9 mouse cellular contexts compared by ENCODE assay signal in the genomic region with DNA sequence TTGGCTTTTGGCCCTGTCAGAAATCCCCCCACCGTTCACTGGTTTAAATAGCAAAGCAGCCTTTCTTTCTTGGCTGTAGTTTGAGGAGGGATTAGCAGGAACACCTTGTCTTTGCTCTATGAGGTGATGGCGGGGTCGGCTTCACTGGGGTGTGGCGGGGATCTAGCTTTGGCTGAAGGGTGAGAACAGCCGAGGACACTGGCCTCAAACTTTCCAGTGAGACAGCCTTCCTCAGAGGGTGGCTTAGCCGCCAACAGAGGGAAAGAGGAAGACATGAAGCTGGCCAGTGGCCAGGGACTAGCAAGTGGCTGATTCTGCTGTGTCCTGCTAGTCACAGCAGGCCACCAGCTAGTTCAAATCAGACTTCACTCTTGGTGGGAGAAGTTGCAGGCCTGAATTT. TPM values are rescaled to one million over a fixed set of nuclear protein-coding genes. Genes with fewer than 3 reads are reported as not detected.
A peak's percentile ranks its signal among the peaks of the same experiment; 100 is the strongest.
DNase-seq lines count a peak whose midpoint lies in the region; ATAC-seq and TF ChIP-seq lines count a peak whose summit lies in the region.
"Had no signal": no experiment of that assay in that cellular context is flagged by ENCODE, and none has a peak within 500 bp of the region (broad histone marks: within the 10 kb centered on the region; RNA-seq: fewer than 3 reads in every experiment).

No protein-coding gene starts in this region.

- peaks cover 45% of the 10 kb centered on the region for H3K4me1 ChIP-seq in thymus, adult 2 months (replicated peaks; ENCODE audit: control insufficient read depth, insufficient read depth, low read length)
- peaks cover 11% of the 10 kb centered on the region for H3K4me1 ChIP-seq in embryonic facial prominence, embryonic 10.5 days
- H3K4me1 ChIP-seq in neural tube, embryonic 15.5 days, result no peaks in the 10 kb centered on the region

- 65% methylated on average over 6 of the region's 6 CpGs for WGBS in thymus, adult 2 months
- 45% methylated on average over 6 of the region's 6 CpGs for WGBS in embryonic facial prominence, embryonic 10.5 days
- 65% methylated on average over 6 of the region's 6 CpGs for WGBS in neural tube, embryonic 15.5 days

- no peaks in the 10 kb centered on the region for H3K36me3 ChIP-seq in thymus, adult 2 months (ENCODE audit: control insufficient read depth, insufficient read depth, low read length)
- H3K36me3 ChIP-seq in embryonic facial prominence, embryonic 10.5 days (replicated peaks), result no peaks in the 10 kb centered on the region
- no peaks in the 10 kb centered on the region for H3K36me3 ChIP-seq in neural tube, embryonic 15.5 days

- H3K4me3 ChIP-seq in gastrocnemius, adult 2 months, result no peak overlapping the region
- H3K4me3 ChIP-seq in thymus, adult 2 months (ENCODE audit: control insufficient read depth, insufficient read depth, low read length), result no peak overlapping the region
- H3K4me3 ChIP-seq in embryonic facial prominence, embryonic 10.5 days, result no peak overlapping the region
- H3K4me3 ChIP-seq in neural tube, embryonic 15.5 days (replicated peaks), result no peak overlapping the region

- H3K27me3 ChIP-seq in thymus, adult 2 months (ENCODE audit: control insufficient read depth, insufficient read depth, low read length), result no peaks in the 10 kb centered on the region
- no peaks in the 10 kb centered on the region for H3K27me3 ChIP-seq in embryonic facial prominence, embryonic 10.5 days (replicated peaks; ENCODE audit: low read depth, poor library complexity, severe bottlenecking)
- H3K27me3 ChIP-seq in neural tube, embryonic 15.5 days (replicated peaks), result no peaks in the 10 kb centered on the region

- ATAC-seq in neural tube, embryonic 15.5 days (ENCODE audit: low FRiP score), result no peak

- H3K9ac ChIP-seq in neural tube, embryonic 15.5 days (replicated peaks), result no peak overlapping the region

- H3K27ac ChIP-seq in gastrocnemius, adult 2 months, result peak overlapping the region; percentile 35
- no peak overlapping the region for H3K27ac ChIP-seq in thymus, adult 2 months (ENCODE audit: control insufficient read depth, insufficient read depth, low read length)
- no peak overlapping the region for H3K27ac ChIP-seq in embryonic facial prominence, embryonic 10.5 days (replicated peaks)
- H3K27ac ChIP-seq in neural tube, embryonic 15.5 days (replicated peaks), result no peak overlapping the region

- peak; percentile 43 for DNase-seq in layer of hippocampus, adult 11-12 months (ENCODE audit: low spot score)
- no peak for DNase-seq in layer of hippocampus, postnatal 25 days (ENCODE audit: extremely low spot score in 1 of 2, low spot score in 1 of 2)
- peak; percentile 50 for DNase-seq in adipocyte (ENCODE audit: low spot score)
- peak; percentile 65 for DNase-seq in gastrocnemius, adult 2 months
- DNase-seq in layer of hippocampus, postnatal 10 days (ENCODE audit: low spot score in 2 of 2), result peak; percentile 17 to 44
- DNase-seq in thymus, adult 2 months, result no peak
- DNase-seq in embryonic facial prominence, embryonic 10.5 days (ENCODE audit: low spot score), result no peak

- H3K4me2 ChIP-seq in neural tube, embryonic 15.5 days, result no peak overlapping the region

- TF ChIP-seq POLR2A in thymus, adult 2 months (IDR thresholded peaks at IDR 0.05; ENCODE audit: control insufficient read depth, extremely low read depth, insufficient read depth, low read length, poor library complexity), result no peak

- intact Hi-C loops in gastrocnemius, adult 2 months (cut with DNase I), result no loop called here

- no peak for TF ChIP-seq CTCF in gastrocnemius, adult 2 months (IDR thresholded peaks at IDR 0.05)
- TF ChIP-seq CTCF in thymus, adult 2 months (IDR thresholded peaks at IDR 0.05; ENCODE audit: borderline replicate concordance, control insufficient read depth, extremely low read depth, insufficient read depth, low read length, poor library complexity), result no peak

- no peaks in the 10 kb centered on the region for H3K9me3 ChIP-seq in embryonic facial prominence, embryonic 10.5 days
- no peaks in the 10 kb centered on the region for H3K9me3 ChIP-seq in neural tube, embryonic 15.5 days (replicated peaks)

RNA-seq across cellular contexts. Expression of a gene that starts 33.2 kb away (rescaled TPM):
- not detected for total RNA-seq in layer of hippocampus, postnatal 25 days (2021)
- total RNA-seq in gastrocnemius, adult 2 months (2021), result not detected
- not detected for total RNA-seq in layer of hippocampus, postnatal 10 days (2021)
- polyA plus RNA-seq in thymus, adult 2 months (2012; rRNA removed), result 38.5 and 44.2 TPM in 2 replicates
- not detected in 2 replicates for polyA plus RNA-seq in embryonic facial prominence, embryonic 10.5 days (2016; fragmentation: Nextera tagmentation; extraction: Ambion mirVana)
- polyA plus RNA-seq in neural tube, embryonic 15.5 days (2015; fragmentation: Nextera tagmentation; extraction: Ambion mirVana), result 5.9 TPM in 1 of 2 replicates, not detected in the other
- total RNA-seq: layer of hippocampus, adult 18-20 months had no signal

RNA-seq across cellular contexts. Expression of a gene that starts 34.1 kb away (rescaled TPM):
- under 1 TPM in 1 of 2 experiments, not detected in 1; 0.20 TPM for total RNA-seq in layer of hippocampus, postnatal 25 days (2021)
- 1 to 10 TPM; 1.0 to 1.8 TPM for total RNA-seq in gastrocnemius, adult 2 months (2021)
- under 1 TPM; 0.45 to 0.69 TPM for total RNA-seq in layer of hippocampus, postnatal 10 days (2021)
- 0.68 and 1.2 TPM in 2 replicates for polyA plus RNA-seq in thymus, adult 2 months (2012; rRNA removed)
- polyA plus RNA-seq in embryonic facial prominence, embryonic 10.5 days (2016; fragmentation: Nextera tagmentation; extraction: Ambion mirVana), result 2.7 and 3.9 TPM in 2 replicates
- polyA plus RNA-seq in neural tube, embryonic 15.5 days (2015; fragmentation: Nextera tagmentation; extraction: Ambion mirVana), result 2.1 and 2.7 TPM in 2 replicates

RNA-seq across cellular contexts. Expression of a gene that starts 49.6 kb away (rescaled TPM):
- 100 to 1,000 TPM; 310 to 312 TPM for total RNA-seq in layer of hippocampus, postnatal 25 days (2021)
- total RNA-seq in gastrocnemius, adult 2 months (2021), result 100 to 1,000 TPM; 109 to 117 TPM
- 100 to 1,000 TPM; 306 to 350 TPM for total RNA-seq in layer of hippocampus, postnatal 10 days (2021)
- 173 and 186 TPM in 2 replicates for polyA plus RNA-seq in thymus, adult 2 months (2012; rRNA removed)
- 96.4 and 106 TPM in 2 replicates for polyA plus RNA-seq in embryonic facial prominence, embryonic 10.5 days (2016; fragmentation: Nextera tagmentation; extraction: Ambion mirVana)
- polyA plus RNA-seq in neural tube, embryonic 15.5 days (2015; fragmentation: Nextera tagmentation; extraction: Ambion mirVana), result 384 and 458 TPM in 2 replicates

RNA-seq across cellular contexts. Expression of a gene that starts 49.6 kb away (rescaled TPM):
- total RNA-seq in layer of hippocampus, postnatal 25 days (2021), result 1 to 10 TPM; 3.2 to 4.5 TPM
- total RNA-seq in gastrocnemius, adult 2 months (2021), result 1 to 10 TPM; 3.7 to 4.4 TPM
- total RNA-seq in layer of hippocampus, postnatal 10 days (2021), result 1 to 10 TPM; 6.6 to 8.7 TPM
- polyA plus RNA-seq in thymus, adult 2 months (2012; rRNA removed), result 11.1 and 11.6 TPM in 2 replicates
- 7.9 and 10.7 TPM in 2 replicates for polyA plus RNA-seq in embryonic facial prominence, embryonic 10.5 days (2016; fragmentation: Nextera tagmentation; extraction: Ambion mirVana)
- 13.1 and 16.0 TPM in 2 replicates for polyA plus RNA-seq in neural tube, embryonic 15.5 days (2015; fragmentation: Nextera tagmentation; extraction: Ambion mirVana)

RNA-seq across cellular contexts. Expression of a gene that starts 51.5 kb away (rescaled TPM):
- 10 to 100 TPM; 50.6 to 55.6 TPM for total RNA-seq in layer of hippocampus, postnatal 25 days (2021)
- total RNA-seq in gastrocnemius, adult 2 months (2021), result 10 to 100 TPM; 33.4 to 37.0 TPM
- 10 to 100 TPM; 44.8 to 55.3 TPM for total RNA-seq in layer of hippocampus, postnatal 10 days (2021)
- 150 and 153 TPM in 2 replicates for polyA plus RNA-seq in thymus, adult 2 months (2012; rRNA removed)
- 210 and 215 TPM in 2 replicates for polyA plus RNA-seq in embryonic facial prominence, embryonic 10.5 days (2016; fragmentation: Nextera tagmentation; extraction: Ambion mirVana)
- 153 and 167 TPM in 2 replicates for polyA plus RNA-seq in neural tube, embryonic 15.5 days (2015; fragmentation: Nextera tagmentation; extraction: Ambion mirVana)

Comparison
In these comparisons a context has a peak if more than half of its experiments do, and no peak if none do; other contexts are left out.
1. DNase-seq: peak in layer of hippocampus, adult 11-12 months (single experiment), adipocyte (single experiment), gastrocnemius, adult 2 months (single experiment) and layer of hippocampus, postnatal 10 days (2 of 2); none in layer of hippocampus, postnatal 25 days (0 of 2), thymus, adult 2 months (single experiment) and embryonic facial prominence, embryonic 10.5 days (single experiment).